Mouse (Mus musculus): ENCODE measurements around the gene Tnk2. TPM values are rescaled to one million over a fixed set of nuclear protein-coding genes. Genes with fewer than 3 reads are reported as not detected.

Tnk2 gene
- total RNA-seq, 2 experiments from 2014 or later, result 39.0 to 41.3 TPM

DNA sequence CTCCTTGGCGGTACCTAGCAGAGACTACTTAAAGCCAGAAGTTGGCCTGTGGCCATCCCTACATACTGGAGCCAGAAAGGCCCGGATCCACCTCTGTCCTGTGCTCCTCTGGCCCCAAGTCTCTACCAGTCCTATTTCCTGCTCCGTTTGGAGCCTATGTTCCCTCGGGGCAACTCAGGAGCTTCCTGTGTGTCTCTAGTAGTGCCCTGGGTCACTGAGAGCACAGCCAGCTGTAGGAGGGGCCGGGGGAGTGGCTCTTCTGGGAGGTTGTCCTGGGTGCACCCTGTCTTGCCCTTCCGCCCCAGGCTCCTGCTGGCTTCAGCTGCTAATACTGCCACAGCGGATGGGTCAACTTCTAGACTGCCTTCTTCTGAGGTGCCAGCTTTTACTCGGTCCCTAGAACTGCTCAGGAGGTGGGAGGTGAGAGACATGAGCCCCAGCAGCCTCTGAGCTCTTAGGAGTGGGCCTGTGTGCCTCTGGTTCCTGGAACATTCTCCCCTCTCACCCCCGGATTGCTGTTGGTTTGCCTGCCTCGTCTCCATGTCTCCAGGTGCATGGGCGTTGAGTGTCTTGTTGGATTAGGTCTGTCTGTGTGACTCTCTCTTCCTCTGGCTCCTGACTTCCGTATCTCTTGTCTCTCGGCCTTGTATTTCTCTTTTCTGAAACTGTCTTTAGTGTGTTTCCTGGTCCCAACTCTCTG is 29.3 kb downstream of the Tnk2 start:
- intact Hi-C loops (cut with DNase I), result no loop called here
- no peak for DNase-seq

DNA sequence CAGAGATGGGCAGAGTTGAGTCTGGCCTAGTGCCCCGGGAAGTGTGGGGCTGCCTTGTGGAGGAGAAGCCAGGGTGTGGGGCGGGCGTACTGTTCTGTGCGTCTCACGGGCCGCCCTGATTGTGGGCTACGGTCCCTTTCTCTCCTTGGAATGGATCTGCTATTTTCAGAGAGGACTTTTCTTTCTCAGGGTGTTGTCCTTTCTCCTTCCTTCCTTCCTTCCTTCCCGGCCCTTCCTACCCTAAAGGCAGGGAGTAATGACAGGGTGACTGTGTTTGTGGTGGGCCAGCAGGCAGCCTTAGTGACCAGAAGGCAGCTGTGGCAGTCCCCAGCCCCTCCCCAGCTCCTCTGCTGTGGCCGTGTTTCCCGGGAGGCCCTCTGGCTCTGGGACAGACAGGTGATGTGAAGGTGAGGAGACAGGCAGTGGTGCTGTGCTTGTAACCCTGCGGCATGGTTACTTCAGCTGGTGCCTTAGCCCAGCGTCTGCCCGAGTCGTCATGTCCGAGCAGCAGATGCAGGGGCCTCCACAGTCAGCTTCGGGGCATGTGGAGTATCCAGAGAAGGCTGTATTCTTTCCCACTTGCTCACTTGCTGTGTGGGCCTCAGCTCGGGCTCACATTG is 30.6 kb downstream of the Tnk2 start:
- DNase-seq, result no peak
- intact Hi-C loops (cut with DNase I), result no loop called here

DNA sequence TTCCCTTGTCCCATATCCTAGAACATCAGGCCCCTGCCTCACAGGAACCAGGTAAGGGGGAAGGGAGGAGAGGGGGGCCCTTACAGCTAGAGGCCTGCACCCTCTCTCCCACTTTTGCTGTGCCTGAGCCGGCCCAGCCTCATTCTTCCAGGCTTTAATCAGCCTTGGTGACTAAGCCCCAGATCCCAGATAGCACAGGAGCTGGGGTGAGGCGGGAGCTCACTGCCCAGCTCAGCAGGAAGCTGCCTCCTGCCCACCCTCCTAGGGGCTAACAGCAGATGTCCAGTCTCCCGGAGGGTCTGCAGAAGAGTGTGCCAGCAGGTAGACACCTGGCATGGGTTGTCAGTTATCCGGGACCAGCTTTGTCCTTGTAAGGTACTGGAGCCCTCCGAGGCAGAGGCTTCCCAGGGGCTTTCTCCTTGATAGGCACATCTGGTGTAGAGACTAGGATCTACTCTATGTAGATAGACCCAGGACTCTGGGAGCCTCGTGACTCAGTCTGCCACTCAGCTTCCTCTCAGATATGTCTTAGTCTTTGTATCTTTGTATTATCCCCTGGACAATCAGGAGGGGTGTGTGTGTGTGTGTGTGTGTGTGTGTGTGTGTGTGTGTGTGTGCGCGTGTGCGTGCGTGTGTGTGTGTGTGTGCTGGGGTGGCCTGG is 33.5 kb downstream of the Tnk2 start:
- no peak for DNase-seq
- intact Hi-C loops (cut with DNase I), result no loop called here

DNA sequence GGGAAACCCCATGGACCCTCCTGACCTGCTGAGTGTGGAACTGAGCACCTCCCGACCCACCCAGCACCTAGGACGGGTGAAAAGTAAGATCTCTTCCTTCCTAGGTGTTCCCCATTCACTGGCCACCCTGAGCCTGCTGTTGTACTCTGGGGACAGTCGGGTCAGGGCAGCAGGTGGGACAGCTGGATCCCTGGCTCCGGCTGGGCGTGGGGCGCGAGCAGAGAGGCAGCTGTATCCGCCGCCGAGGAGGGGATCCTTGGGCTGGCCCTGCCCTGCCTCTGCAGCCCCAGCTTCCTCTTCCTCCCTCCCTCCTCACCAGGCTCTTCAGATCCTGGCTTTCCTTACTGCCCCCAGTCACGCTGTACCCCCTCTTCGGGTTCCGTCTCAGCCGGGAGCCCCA is 34.2 kb downstream of the Tnk2 start:
- DNase-seq, result no peak
- intact Hi-C loops (cut with DNase I), result no loop called here

DNA sequence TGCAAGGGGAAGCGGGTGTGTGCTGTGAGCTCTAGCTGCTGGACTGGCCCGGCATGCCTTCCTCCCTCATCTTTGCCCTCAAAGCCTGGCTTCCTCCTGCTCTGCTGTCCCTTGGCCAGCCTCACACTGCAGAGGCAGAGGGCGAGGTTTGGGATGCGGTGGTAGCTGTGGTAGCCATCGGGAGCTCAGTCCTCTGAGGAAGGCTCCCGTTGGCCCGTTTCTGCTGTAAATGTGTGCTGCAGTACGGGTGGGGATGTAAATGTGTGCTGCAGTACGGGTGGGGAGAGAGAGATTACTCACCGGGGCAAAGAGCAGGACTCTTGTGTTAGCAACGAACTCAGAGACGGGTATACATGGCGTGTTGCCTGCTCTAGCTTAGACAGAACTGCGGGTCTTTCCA is 35.1 kb downstream of the Tnk2 start:
- intact Hi-C loops (cut with DNase I), result no loop called here
- DNase-seq, result no peak

DNA sequence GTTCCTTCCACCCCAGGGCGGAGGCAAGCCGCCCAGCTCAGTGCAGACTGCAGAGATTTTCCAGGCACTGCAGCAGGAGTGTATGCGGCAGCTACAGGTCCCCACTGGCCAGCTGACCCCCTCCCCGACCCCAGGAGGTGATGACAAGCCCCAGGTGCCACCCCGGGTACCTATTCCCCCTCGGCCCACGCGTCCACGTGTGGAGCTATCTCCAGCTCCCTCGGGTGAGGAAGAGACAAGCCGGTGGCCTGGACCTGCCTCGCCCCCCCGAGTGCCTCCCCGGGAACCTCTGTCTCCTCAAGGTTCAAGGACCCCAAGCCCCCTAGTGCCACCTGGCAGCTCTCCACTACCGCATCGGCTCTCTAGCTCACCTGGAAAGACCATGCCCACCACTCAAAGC is 36.3 kb downstream of the Tnk2 start:
- no peak for DNase-seq
- intact Hi-C loops (cut with DNase I), result no loop called here

DNA sequence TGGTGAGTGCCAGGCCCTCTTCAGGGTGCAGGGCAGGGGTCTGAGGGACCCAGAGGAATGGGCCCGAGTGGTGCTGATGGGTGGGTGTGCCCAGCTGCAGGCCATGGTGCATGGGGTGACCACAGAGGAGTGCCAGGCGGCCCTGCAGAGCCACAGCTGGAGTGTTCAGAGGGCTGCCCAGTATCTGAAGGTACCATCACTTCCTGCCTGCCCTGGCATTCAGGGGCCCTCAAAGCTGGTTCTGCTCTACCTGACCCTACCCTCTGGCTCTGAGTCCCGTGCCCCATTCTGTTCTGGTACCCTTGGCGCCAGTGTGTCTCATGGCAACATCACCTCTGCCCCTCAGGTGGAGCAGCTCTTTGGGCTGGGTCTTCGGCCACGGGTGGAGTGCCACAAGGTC is 37.1 kb downstream of the Tnk2 start:
- intact Hi-C loops (cut with DNase I), result no loop called here
- DNase-seq, result no peak

DNA sequence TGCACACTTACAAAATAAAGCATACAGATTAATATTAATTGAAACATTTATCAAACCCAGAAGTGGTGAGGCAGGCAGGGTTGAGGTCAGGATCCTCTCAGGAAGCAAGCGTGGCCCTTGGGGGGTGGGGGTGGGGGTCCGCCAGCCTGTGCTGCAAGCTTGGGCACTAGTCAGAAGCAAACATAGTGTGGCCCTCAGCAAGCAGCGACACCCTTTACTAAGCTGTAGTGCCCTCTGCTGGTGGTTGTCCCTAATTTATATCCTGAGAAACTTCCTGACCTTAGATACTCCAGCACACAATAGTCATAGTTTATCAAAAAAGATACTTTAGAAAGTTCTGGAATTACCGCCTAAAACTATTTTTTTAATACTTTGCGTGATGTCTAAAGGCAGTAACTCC is 38.5 kb downstream of the Tnk2 start:
- intact Hi-C loops (cut with DNase I), result loop anchor here (1.0 to 2.0 kb wide), 3 partner anchors 23 to 175 kb away; no protein-coding TSS in a partner anchor
- DNase-seq, result peak; percentile 84 to 92

DNA sequence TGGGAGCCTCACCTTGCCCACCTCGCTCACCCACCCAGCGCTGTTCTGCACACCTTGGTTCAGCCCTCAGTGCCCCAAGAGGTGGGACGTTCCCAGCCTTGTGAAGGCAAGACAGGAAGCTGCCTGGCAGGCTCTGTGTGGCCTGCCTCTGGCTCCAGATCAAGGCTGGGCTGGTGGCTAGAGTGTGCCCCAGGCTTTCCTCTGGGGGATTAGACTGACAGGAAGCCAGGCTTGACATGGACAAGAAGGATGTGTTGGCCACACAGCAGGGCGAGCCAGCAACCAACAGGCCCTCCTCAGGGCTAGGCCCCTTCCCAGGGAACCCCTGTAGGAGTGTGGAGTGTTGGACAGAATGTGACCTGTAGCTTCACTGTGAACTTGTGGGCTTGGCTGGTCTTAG is 39.2 kb downstream of the Tnk2 start:
- intact Hi-C loops (cut with DNase I), result loop anchor here (1.0 to 2.0 kb wide), 3 partner anchors 24 to 176 kb away; no protein-coding TSS in a partner anchor
- DNase-seq, result no peak

DNA sequence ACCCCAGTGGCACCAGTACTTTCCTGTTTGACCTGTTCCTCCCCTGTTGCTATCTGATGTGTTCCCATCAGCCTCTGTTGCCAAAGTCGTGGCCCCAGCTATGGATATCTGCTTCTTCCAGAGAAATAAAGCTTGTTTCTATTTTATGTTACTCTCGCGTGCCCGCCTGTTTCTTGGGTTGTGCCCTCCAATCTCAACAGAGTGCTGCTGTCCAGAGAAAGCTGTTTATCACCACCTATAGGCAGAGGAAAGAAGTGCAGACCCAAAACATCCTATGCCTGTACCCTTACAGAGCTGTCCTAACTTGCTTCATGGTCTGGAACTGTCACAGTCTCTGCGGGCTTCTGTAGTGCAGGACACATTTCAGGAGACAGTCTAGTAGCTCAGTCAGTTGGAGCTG is 39.7 kb downstream of the Tnk2 start:
- intact Hi-C loops (cut with DNase I), result loop anchor here (2.0 kb wide), 1 partner anchor 177 kb away; no protein-coding TSS in a partner anchor
- peak; percentile 75 to 79 for DNase-seq

DNA sequence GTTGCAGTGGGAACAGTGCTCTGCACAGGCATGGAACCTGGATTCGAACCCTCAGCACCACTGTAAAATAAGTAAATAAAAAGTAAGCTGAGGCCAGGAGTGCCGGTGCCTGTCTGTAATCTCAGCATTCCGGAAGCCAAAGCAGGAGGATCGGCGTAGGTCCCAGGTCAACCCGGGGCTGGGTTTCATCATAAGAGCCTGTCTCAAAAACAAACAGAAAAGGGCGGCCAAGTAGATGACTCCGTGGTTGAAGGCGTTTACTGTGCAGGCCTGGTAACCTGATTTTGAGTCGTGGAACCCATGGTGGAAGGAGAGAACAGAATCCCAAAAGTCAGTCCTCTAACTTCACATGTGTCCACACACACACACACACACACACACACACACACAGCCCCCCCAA is 41.7 kb downstream of the Tnk2 start:
- intact Hi-C loops (cut with DNase I), result no loop called here
- no peak for DNase-seq

DNA sequence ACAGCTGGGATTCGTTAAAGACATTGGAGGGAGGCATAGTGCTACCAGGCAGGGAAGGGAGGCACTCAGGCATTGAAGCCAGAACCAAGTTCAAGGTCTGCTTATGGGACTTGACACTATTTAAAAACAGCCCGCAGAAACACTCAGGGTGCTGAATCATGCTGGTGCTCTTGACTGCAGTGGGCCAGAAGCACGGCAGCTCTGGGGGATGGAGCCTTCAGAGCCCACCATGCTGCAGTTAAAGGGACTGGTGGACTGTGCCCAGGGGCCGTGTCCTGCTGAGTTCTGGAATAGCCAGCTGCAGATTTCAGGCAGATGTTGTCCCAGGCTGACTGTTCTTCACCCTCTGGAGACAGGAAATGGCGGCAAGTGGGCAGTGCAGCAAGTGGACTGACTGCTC is 42.3 kb downstream of the Tnk2 start:
- intact Hi-C loops (cut with DNase I), result no loop called here
- DNase-seq, result no peak

DNA sequence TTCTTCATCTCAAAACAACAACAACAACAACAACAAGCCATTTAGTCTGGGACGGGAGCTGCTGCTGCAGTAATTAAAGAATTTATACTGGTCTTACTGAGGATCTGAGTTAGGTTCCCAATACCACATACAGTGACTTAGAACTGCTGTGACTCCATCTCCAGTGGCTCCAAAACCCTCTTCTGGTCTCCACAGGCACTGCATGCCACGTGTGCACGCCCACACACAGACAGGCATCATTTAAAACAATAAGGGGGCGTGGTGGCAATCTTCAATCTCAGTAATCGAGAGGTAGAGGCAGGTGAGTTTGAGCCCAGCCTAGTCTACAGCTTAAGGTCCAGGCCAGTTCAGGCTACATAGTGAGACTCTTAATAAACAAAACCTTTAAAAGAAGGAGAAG is 43.5 kb downstream of the Tnk2 start:
- intact Hi-C loops (cut with DNase I), result no loop called here
- DNase-seq, result no peak

DNA sequence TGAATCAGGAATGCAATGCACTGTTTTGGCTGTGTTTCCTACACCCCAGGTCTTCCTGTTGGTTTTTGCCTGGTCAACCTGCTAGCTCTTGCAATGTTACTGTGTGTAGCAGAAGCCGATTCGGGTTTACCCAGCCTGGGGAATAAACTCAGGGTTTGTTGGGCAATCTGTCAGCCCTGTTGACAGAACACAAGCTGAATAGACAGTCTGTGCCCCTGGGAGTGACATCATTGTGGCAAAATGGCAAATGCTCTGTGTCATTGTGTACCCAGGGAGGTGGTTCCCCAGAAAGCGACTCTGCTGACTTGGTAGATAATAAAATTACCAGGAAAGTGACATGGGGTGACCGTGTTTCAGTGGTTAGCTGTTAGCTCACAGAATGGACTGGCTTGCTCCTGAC is 45.1 kb downstream of the Tnk2 start:
- intact Hi-C loops (cut with DNase I), result loop anchor here (1.0 kb wide), 1 partner anchor 50 kb away; no protein-coding TSS in a partner anchor
- DNase-seq, result no peak

DNA sequence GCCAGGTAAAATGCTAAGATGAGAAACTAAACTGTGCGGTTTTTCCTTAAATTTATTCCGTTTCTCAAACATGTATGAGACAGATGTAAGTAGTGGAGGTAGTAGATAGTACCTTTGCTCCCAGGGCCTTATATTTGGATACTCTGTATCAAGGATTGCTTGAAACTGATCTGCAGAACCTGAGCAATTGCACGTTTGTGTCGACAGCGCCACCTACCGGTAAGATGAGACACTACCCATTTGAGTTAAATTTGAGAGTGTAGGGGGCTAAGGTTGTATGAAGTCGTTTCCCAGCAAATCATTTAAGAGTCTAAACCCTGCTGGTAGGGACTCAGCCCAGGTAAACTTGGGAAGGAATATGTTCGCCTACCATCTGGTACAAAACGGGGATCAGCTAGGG is 45.8 kb downstream of the Tnk2 start:
- intact Hi-C loops (cut with DNase I), result loop anchor here (1.0 kb wide), 1 partner anchor 51 kb away; no protein-coding TSS in a partner anchor
- DNase-seq, result peak; percentile 70 to 86

DNA sequence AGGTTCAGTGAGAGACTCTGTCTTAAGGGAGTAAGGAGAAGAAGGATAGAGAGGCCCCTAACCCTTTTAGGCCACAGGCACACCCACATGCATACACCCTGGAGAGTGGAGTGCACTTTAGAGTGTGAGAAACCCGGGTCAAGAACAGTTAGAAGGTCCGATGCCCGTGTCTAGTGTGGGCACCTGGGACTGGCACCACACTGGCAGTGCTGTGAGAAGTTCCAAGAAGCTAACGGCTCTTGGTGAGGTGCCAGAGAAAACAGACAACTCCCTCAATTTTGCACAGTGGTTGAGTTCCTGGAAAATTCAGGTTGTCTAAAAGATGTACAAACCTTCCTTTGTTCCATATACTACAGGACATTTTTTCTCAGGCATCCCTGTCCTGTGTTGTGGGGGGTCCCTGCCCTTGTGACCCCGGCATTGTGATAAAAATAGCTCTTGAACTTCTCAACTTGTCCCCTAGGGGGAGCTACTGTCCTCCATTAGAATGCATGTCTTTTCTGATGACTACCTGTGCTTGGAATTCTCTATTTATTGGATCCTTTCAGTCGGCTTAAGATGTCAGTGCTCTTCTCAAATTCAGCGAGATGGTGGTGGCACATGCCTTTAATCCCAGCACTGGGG is 53.3 kb downstream of the Tnk2 start:
- intact Hi-C loops (cut with DNase I), result loop anchor here (5.0 kb wide), 2 partner anchors 115 to 180 kb away; partner anchors contain the start of genes Fyttd1, Rubcn and Smbd1
- DNase-seq, result peak; percentile 48 to 71

DNA sequence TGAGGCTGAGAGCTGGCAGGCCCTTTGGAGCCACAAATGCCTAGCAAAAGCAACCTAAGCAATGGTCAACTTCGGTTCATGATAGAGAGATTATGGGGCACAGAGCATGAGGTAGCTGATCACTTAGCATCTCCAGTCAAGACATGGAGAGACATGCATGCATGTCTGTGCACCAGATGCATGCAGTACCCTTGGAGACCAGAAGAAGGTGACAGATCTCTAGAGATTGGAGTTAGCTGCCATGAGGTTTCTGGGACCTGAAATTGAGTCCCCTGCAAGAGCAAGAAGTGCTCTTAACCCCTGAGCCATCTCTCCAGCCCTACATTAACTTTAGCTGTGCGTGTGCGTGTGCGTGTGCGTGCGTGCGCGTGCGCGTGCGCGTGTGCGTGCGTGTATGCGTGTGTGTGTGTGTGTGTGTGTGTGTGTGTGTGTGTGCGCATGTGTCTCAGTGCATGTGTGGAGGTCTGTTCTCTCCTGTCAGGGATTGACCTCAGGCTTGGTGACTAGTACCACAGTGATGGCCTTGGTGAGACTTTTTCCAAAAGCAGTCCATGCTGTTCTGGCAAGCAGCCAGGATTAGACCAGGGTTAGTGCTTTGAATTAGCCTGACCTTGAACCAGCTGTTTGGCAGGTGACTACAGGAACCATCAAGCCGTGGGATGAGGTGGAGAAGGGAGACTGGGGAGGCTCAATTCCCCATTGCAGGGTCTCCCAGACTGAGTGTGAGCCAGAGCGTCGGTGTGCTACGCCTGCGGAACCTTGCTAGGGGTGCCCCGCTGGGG is 54.2 kb downstream of the Tnk2 start:
- intact Hi-C loops (cut with DNase I), result loop anchor here (5.0 kb wide), 2 partner anchors 114 to 179 kb away; partner anchors contain the start of genes Fyttd1, Rubcn and Smbd1
- DNase-seq, result no peak

DNA sequence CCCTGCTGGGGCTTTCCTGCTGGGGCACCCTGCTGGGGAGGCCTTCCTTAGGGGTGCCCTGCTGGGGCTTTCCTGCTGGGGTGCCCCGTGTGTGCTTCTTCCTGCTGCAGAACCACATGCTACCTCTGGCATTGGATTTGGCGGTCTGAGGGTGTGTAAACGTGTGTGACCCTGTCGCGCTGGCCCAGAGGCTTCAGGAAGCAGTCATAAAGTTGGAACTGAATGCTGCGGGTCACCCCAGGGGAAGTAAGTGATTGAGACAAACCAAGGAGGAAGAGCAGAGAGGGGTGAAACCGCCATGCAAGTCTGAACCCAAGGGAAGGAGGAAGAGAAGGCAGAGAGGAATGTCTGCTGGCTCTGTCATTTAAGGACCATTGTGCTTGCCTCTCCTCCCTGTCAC is 54.9 kb downstream of the Tnk2 start:
- DNase-seq, result no peak
- intact Hi-C loops (cut with DNase I), result loop anchor here (5.0 kb wide), 2 partner anchors 114 to 179 kb away; partner anchors contain the start of genes Fyttd1, Rubcn and Smbd1

DNA sequence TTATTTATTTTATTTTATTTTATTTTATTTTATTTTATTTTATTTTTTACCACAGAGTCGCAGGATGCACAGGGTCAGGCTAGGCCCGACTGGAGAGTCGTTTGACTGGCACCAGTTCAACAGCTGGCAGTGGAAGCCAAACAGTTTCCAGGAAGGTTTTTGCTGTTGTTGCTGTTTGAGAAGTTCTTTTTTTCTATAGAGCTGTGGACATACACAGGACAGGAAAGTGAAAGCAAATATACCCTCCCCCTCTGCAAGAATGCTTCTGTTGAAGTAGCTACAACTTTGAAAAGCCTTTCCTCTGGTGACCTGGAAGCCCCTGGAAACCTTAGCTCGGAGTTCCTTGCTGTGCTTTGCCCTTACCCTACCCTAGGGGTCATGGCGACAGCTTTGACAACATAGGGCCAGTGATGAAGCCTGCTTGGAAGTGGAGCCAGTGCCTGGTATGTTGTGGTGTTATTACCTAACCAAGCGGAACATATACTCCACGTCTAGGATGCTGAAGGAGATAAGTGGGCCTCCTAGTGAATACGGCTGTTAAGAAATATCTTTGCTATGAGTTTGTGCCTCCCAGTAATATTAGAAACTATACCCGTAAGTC is 59.7 kb downstream of the Tnk2 start:
- peak in 1 of 2 experiments; percentile 37 for DNase-seq
- intact Hi-C loops (cut with DNase I), result no loop called here

DNA sequence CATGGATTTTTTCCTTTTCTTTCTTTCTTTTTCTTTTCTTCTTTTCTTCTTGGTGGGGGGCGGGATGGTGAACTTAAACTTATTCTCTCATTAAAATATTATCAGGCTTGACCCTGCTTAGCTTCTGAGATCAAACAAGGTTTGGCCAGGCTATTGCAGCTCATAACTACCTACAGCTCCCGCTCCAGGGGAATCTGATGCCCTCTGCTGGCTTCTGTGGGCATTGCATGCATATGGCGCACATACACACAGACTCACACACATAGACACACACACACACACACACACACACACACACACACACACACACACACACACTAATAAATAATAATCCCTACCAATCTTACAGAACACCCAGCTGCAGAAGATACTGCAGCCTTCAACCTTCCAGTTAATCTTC is 61.9 kb downstream of the Tnk2 start:
- intact Hi-C loops (cut with DNase I), result loop anchor here (5.0 kb wide), 1 partner anchor 82 kb away; no protein-coding TSS in a partner anchor

More for the DNA sequence above, 61.9 kb downstream of the Tnk2 start:
- no peak for DNase-seq
